14 mouse cellular contexts compared by ENCODE assay signal in genomic region chr3:88453986-88454385, GRCm38 (mm10). TPM values are rescaled to one million over a fixed set of nuclear protein-coding genes. Genes with fewer than 3 reads are reported as not detected.
DNase-seq lines count a peak whose midpoint lies in the region; ATAC-seq lines count a peak whose summit lies in the region.
"Had no signal": no experiment of that assay in that cellular context is flagged by ENCODE, and none has a peak within 500 bp of the region (broad histone marks: within the 10 kb centered on the region; RNA-seq: fewer than 3 reads in every experiment).

No protein-coding gene starts in this region.

- no peak for DNase-seq in liver, embryonic 11.5 days (ENCODE audit: low spot score)
- DNase-seq in natural killer cell, adult 2 months (ENCODE audit: low spot score in 2 of 2), result peak; percentile 72 to 77
- DNase-seq in thymus, postnatal 25 days, result peak; percentile 62
- no peak for DNase-seq in left cerebral cortex, postnatal 25 days (ENCODE audit: low spot score in 2 of 2)
- DNase-seq in heart, adult 8-10 months (ENCODE audit: low spot score), result no peak
- DNase-seq: cerebellum, postnatal 10 days; forebrain, postnatal 0 days had no signal

- H3K4me3 ChIP-seq in liver, embryonic 15.5 days (replicated peaks), result no peak overlapping the region
- H3K4me3 ChIP-seq in liver, embryonic 11.5 days (ENCODE audit: low read depth, low read length), result no peak overlapping the region
- H3K4me3 ChIP-seq in neural tube, embryonic 15.5 days (replicated peaks), result no peak overlapping the region
- H3K4me3 ChIP-seq: heart, embryonic 10.5 days; limb, embryonic 12.5 days had no signal

- H3K4me1 ChIP-seq in liver, embryonic 15.5 days (replicated peaks), result peaks cover 48% of the 10 kb centered on the region
- H3K4me1 ChIP-seq in liver, embryonic 11.5 days (replicated peaks; ENCODE audit: control insufficient read depth, insufficient read depth, low read length), result peaks cover 18% of the 10 kb centered on the region
- peaks cover 34% of the 10 kb centered on the region for H3K4me1 ChIP-seq in neural tube, embryonic 15.5 days

- H3K9me3 ChIP-seq in liver, embryonic 15.5 days (replicated peaks), result no peaks in the 10 kb centered on the region
- H3K9me3 ChIP-seq in liver, embryonic 11.5 days (ENCODE audit: control insufficient read depth, low read length), result no peaks in the 10 kb centered on the region
- H3K9me3 ChIP-seq in neural tube, embryonic 15.5 days (replicated peaks), result no peaks in the 10 kb centered on the region
- H3K9me3 ChIP-seq: heart, embryonic 10.5 days; limb, embryonic 12.5 days had no signal

- WGBS in liver, embryonic 15.5 days (ENCODE audit: insufficient replicate concordance), result 40% methylated on average over 8 of the region's 8 CpGs
- WGBS in liver, embryonic 11.5 days, result 61% methylated on average over 8 of the region's 8 CpGs
- 81% methylated on average over 8 of the region's 8 CpGs for WGBS in neural tube, embryonic 15.5 days

- H3K36me3 ChIP-seq in liver, embryonic 15.5 days (replicated peaks), result no peaks in the 10 kb centered on the region; the same call in 1 of the 2 replicates
- H3K36me3 ChIP-seq in liver, embryonic 11.5 days (ENCODE audit: control insufficient read depth, insufficient read depth, low read length), result no peaks in the 10 kb centered on the region
- H3K36me3 ChIP-seq in neural tube, embryonic 15.5 days, result peaks cover 32% of the 10 kb centered on the region
- H3K36me3 ChIP-seq: heart, embryonic 10.5 days; limb, embryonic 12.5 days had no signal

- H3K9ac ChIP-seq in liver, embryonic 15.5 days, result no peak overlapping the region
- no peak overlapping the region for H3K9ac ChIP-seq in liver, embryonic 11.5 days (ENCODE audit: low read depth, low read length)
- H3K9ac ChIP-seq in neural tube, embryonic 15.5 days (replicated peaks), result no peak overlapping the region
- H3K9ac ChIP-seq: forebrain, postnatal 0 days had no signal

- intact Hi-C loops in left cerebral cortex, postnatal 25 days (cut with DNase I), result no loop called here

- no peak overlapping the region; the same call in 1 of the 2 replicates for H3K27ac ChIP-seq in liver, embryonic 15.5 days (replicated peaks)
- no peak overlapping the region for H3K27ac ChIP-seq in liver, embryonic 11.5 days (ENCODE audit: low read depth, low read length)
- H3K27ac ChIP-seq in neural tube, embryonic 15.5 days (replicated peaks), result no peak overlapping the region
- H3K27ac ChIP-seq: heart, embryonic 10.5 days; limb, embryonic 12.5 days had no signal

- no peak for ATAC-seq in liver, embryonic 15.5 days (ENCODE audit: insufficient read depth)
- no peak for ATAC-seq in liver, embryonic 11.5 days (replicated peaks; ENCODE audit: low FRiP score)
- ATAC-seq in common myeloid progenitor, adult 5-6 weeks (replicated peaks; ENCODE audit: low read depth, poor library complexity, severe bottlenecking), result 0 out of 2 replicates have a peak, but pooled peaks have one; percentile 3
- ATAC-seq in neural tube, embryonic 15.5 days (ENCODE audit: low FRiP score), result no peak
- ATAC-seq: forebrain, postnatal 0 days; hindbrain, embryonic 16.5 days had no signal

- peaks cover 79% of the 10 kb centered on the region for H3K27me3 ChIP-seq in liver, embryonic 15.5 days
- peaks cover 31% of the 10 kb centered on the region for H3K27me3 ChIP-seq in liver, embryonic 11.5 days (replicated peaks; ENCODE audit: control insufficient read depth, insufficient read depth, low read length)
- H3K27me3 ChIP-seq in neural tube, embryonic 15.5 days (replicated peaks), result 0 out of 2 replicates have a peak, but pooled peaks cover 3% of the 10 kb centered on the region
- H3K27me3 ChIP-seq: CH12.LX had no signal

- peak overlapping the region; percentile 53; the same call in 1 of the 2 replicates for H3K4me2 ChIP-seq in liver, embryonic 15.5 days
- no peak overlapping the region for H3K4me2 ChIP-seq in liver, embryonic 11.5 days
- no peak overlapping the region for H3K4me2 ChIP-seq in neural tube, embryonic 15.5 days
- H3K4me2 ChIP-seq: limb, embryonic 12.5 days had no signal

RNA-seq across cellular contexts. Expression of gene Sema4a, which starts 7.0 kb away (rescaled TPM):
- polyA plus RNA-seq in liver, embryonic 15.5 days (2015; fragmentation: Nextera tagmentation; extraction: Ambion mirVana), result 25.0 and 26.2 TPM in 2 replicates
- 14.3 and 19.0 TPM in 2 replicates for polyA plus RNA-seq in liver, embryonic 11.5 days (2014; fragmentation: Nextera tagmentation; extraction: Ambion mirVana)
- total RNA-seq in common myeloid progenitor, adult 5-6 weeks (2017), result 2.5 and 4.7 TPM in 2 replicates
- 28.2 and 28.8 TPM in 2 replicates for polyA plus RNA-seq in neural tube, embryonic 15.5 days (2015; fragmentation: Nextera tagmentation; extraction: Ambion mirVana)
- total RNA-seq in left cerebral cortex, postnatal 25 days (2021), result 10 to 100 TPM; 49.2 to 57.9 TPM
- total RNA-seq in heart, adult 8-10 months (2022), result 1 to 10 TPM; 2.6 to 4.7 (median 3.8) TPM

RNA-seq across cellular contexts. Expression of gene Slc25a44, which starts 29.0 kb away (rescaled TPM):
- polyA plus RNA-seq in liver, embryonic 15.5 days (2015; fragmentation: Nextera tagmentation; extraction: Ambion mirVana), result 10.6 and 12.7 TPM in 2 replicates
- 20.6 and 20.7 TPM in 2 replicates for polyA plus RNA-seq in liver, embryonic 11.5 days (2014; fragmentation: Nextera tagmentation; extraction: Ambion mirVana)
- 16.8 and 17.1 TPM in 2 replicates for total RNA-seq in common myeloid progenitor, adult 5-6 weeks (2017)
- 33.6 and 36.4 TPM in 2 replicates for polyA plus RNA-seq in neural tube, embryonic 15.5 days (2015; fragmentation: Nextera tagmentation; extraction: Ambion mirVana)
- total RNA-seq in left cerebral cortex, postnatal 25 days (2021), result 10 to 100 TPM; 77.4 to 79.3 TPM
- total RNA-seq in heart, adult 8-10 months (2022), result 10 to 100 TPM; 13.1 to 14.7 (median 14.1) TPM

RNA-seq across cellular contexts. Expression of gene Pmf1, which starts 43.9 kb away (rescaled TPM):
- polyA plus RNA-seq in liver, embryonic 15.5 days (2015; fragmentation: Nextera tagmentation; extraction: Ambion mirVana), result 77.7 and 83.2 TPM in 2 replicates
- 153 and 165 TPM in 2 replicates for polyA plus RNA-seq in liver, embryonic 11.5 days (2014; fragmentation: Nextera tagmentation; extraction: Ambion mirVana)
- 88.3 and 107 TPM in 2 replicates for total RNA-seq in common myeloid progenitor, adult 5-6 weeks (2017)
- polyA plus RNA-seq in neural tube, embryonic 15.5 days (2015; fragmentation: Nextera tagmentation; extraction: Ambion mirVana), result 25.8 and 52.7 TPM in 2 replicates
- 1 to 10 TPM; 5.1 to 6.2 TPM for total RNA-seq in left cerebral cortex, postnatal 25 days (2021)
- total RNA-seq in heart, adult 8-10 months (2022), result 10 to 100 TPM; 16.2 to 19.9 (median 16.7) TPM

RNA-seq across cellular contexts. Expression of gene Lmna, which starts 55.8 kb away (rescaled TPM):
- polyA plus RNA-seq in liver, embryonic 15.5 days (2015; fragmentation: Nextera tagmentation; extraction: Ambion mirVana), result 133 and 142 TPM in 2 replicates
- 155 and 157 TPM in 2 replicates for polyA plus RNA-seq in liver, embryonic 11.5 days (2014; fragmentation: Nextera tagmentation; extraction: Ambion mirVana)
- 19.3 and 25.6 TPM in 2 replicates for total RNA-seq in common myeloid progenitor, adult 5-6 weeks (2017)
- 70.3 and 78.7 TPM in 2 replicates for polyA plus RNA-seq in neural tube, embryonic 15.5 days (2015; fragmentation: Nextera tagmentation; extraction: Ambion mirVana)
- 10 to 100 TPM; 42.1 to 48.7 TPM for total RNA-seq in left cerebral cortex, postnatal 25 days (2021)
- total RNA-seq in heart, adult 8-10 months (2022), result 100 to 1,000 TPM; 112 to 127 (median 118) TPM

Comparison
In these comparisons a context has a peak if more than half of its experiments do, and no peak if none do; other contexts are left out.
1. DNase-seq: peak in natural killer cell, adult 2 months (2 of 2) and thymus, postnatal 25 days (single experiment); none in liver, embryonic 11.5 days (single experiment), left cerebral cortex, postnatal 25 days (0 of 2) and heart, adult 8-10 months (single experiment).